Mouse (Mus musculus): ENCODE measurements around the gene Amdhd2.

DNA sequence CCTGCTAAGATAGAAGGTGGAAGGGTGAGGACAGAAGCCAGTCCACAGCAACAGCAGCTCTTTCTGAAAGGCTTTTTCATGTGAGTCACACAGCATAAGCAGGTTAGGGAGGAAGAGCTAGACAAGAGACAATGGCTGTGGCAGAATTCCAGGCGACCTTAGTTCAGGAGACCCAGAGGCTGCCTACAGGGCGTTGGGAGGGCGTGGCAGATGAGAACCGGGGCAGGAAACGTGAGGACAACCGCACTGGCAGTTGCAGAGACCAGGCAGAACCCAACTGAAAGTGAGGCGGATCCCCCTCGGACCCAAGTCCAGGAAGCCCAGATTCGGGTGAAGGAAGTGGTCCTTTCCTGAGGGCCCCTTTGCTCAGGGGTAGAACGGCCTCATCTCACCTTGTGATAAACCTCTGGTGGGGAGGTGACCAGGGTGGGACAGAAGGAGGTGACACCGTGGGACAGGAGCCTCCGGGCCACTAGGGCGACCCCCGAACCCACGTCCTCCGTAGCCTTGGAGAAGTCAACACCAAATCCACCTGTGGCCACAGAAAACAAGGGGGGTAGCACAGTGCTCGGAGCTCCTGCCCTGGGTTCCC lies 886 bp downstream of the Amdhd2 start:
- TF ChIP-seq CTCF (IDR thresholded peaks at IDR 0.05; ENCODE audit: low read depth), result no peak
- TF ChIP-seq EP300 (optimal IDR thresholded peaks at IDR 0.05), result no peak
